Mouse (Mus musculus): ENCODE measurements around the gene Wnt5b. TPM values are rescaled to one million over a fixed set of nuclear protein-coding genes. Genes with fewer than 3 reads are reported as not detected.
A peak's percentile ranks its signal among the peaks of the same experiment; 100 is the strongest.

Gene Wnt5b
- polyA plus RNA-seq, 1 experiment from 2014 or later, result 11.4 TPM

DNA sequence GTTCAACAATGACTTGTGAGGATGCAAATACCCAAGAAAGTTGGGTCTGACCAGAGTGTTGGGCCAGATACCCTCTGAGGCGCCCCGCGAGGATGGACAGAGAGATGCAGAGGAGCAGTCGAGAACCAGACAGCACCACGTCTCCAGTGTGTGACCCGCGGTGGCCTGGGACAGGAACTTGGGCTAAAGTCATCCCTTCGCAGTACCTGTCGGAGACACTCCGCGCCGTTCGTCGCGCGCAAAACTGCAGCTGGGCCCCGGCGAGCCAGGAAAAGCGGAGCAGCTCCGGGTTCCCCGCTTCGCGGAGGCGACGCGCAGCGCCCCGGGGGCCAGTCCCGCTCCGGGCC lies 718 bp downstream of the Wnt5b start:
- Histone ChIP-seq H3K4me3 (ENCODE audit: low read depth, low read length) (peak overlapping the region; percentile 78), H3K9ac (ENCODE audit: low read depth, low read length) (peak overlapping the region; percentile 77), H3K4me1 (ENCODE audit: control insufficient read depth, insufficient read depth, low read length) (0 out of 2 replicates have a peak, but pooled peaks cover 8% of the 10 kb centered on the region), H3K27me3 (replicated peaks; ENCODE audit: control insufficient read depth, insufficient read depth, low read length) (peaks cover 11% of the 10 kb centered on the region; the same call in 1 of the 2 replicates), H3K27ac (replicated peaks; ENCODE audit: low read depth, low read length) (no peak overlapping the region), H3K9me3 (ENCODE audit: control insufficient read depth, low read length) (no peaks in the 10 kb centered on the region), H3K4me2 (ENCODE audit: low read depth, low read length) (peak overlapping the region; percentile 90), H3K36me3 (ENCODE audit: control insufficient read depth, insufficient read depth, low read length) (no peaks in the 10 kb centered on the region)
- 0% methylated on average over 6 of the region's 30 CpGs for WGBS
- ATAC-seq (ENCODE audit: low read depth) (peak; percentile 19), DNase-seq (ENCODE audit: low spot score) (no peak)

DNA sequence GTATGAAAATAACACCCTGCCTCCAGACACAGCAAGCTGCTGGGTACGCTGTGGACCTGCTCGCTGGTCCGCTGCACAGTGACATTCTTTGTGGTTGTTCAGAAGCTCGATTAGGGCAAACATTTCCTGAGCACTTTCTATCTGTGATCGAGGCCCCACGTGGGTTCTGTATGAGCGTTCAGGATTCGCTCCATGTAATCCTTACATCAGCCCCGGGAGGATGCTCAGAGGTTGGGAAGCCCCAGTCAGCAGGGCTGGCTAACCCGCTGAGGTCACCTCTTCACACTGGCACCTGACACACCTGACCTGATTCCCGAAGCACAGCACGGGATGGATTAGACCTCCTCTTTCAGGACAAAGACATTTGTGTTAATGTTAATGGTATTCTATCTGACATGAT lies 8.3 kb downstream of the Wnt5b start:
- Histone ChIP-seq H3K9me3 (ENCODE audit: control insufficient read depth, low read length) (no peaks in the 10 kb centered on the region), H3K4me2 (ENCODE audit: low read depth, low read length) (no peak overlapping the region), H3K27me3 (replicated peaks; ENCODE audit: control insufficient read depth, insufficient read depth, low read length) (no peaks in the 10 kb centered on the region), H3K27ac (replicated peaks; ENCODE audit: low read depth, low read length) (no peak overlapping the region), H3K9ac (ENCODE audit: low read depth, low read length) (no peak overlapping the region), H3K36me3 (ENCODE audit: control insufficient read depth, insufficient read depth, low read length) (no peaks in the 10 kb centered on the region), H3K4me1 (ENCODE audit: control insufficient read depth, insufficient read depth, low read length) (no peaks in the 10 kb centered on the region), H3K4me3 (ENCODE audit: low read depth, low read length) (no peak overlapping the region)
- DNase-seq (ENCODE audit: low spot score) (no peak), ATAC-seq (ENCODE audit: low read depth) (peak; percentile 30; the same call in 1 of the 2 replicates)
- WGBS, result 68% methylated on average over 12 of the region's 12 CpGs

DNA sequence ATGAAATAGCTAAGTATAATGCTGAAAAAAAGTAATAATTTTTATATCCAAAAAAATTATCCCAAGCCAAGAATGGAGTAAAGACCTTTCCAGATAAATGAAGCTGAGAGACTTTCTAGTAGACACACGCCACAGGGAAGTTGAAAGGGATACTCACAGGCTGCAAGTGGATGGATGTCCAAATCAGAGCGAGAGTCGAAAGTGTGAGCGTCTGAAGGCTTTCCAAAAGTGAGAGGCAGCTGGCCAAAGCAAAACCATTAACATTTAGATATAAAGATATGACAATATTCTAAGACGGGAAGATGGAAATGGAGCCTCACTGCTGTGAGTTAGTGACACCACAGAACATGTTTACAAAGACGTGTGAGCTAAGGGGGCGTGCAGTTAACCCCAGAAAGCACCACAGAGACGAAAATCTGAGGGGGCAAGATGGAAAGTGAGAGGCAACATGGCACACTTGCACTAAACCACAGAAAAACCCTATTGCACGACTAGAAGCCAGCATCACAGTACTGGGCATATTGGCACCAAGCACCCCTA lies 10.9 kb downstream of the Wnt5b start:
- H3K9ac ChIP-seq (ENCODE audit: low read depth, low read length), result no peak overlapping the region
- WGBS, result 78% methylated on average over 9 of the region's 9 CpGs
- ATAC-seq (ENCODE audit: low read depth) (no peak), DNase-seq (ENCODE audit: low spot score) (no peak)
- H3K9me3 ChIP-seq (ENCODE audit: control insufficient read depth, low read length), result no peaks in the 10 kb centered on the region
- no peaks in the 10 kb centered on the region for H3K4me1 ChIP-seq (ENCODE audit: control insufficient read depth, insufficient read depth, low read length)
- no peaks in the 10 kb centered on the region for H3K36me3 ChIP-seq (ENCODE audit: control insufficient read depth, insufficient read depth, low read length)
- no peak overlapping the region for H3K27ac ChIP-seq (replicated peaks; ENCODE audit: low read depth, low read length)
- no peak overlapping the region for H3K4me3 ChIP-seq (ENCODE audit: low read depth, low read length)
- no peaks in the 10 kb centered on the region for H3K27me3 ChIP-seq (replicated peaks; ENCODE audit: control insufficient read depth, insufficient read depth, low read length)
- H3K4me2 ChIP-seq (ENCODE audit: low read depth, low read length), result no peak overlapping the region

DNA sequence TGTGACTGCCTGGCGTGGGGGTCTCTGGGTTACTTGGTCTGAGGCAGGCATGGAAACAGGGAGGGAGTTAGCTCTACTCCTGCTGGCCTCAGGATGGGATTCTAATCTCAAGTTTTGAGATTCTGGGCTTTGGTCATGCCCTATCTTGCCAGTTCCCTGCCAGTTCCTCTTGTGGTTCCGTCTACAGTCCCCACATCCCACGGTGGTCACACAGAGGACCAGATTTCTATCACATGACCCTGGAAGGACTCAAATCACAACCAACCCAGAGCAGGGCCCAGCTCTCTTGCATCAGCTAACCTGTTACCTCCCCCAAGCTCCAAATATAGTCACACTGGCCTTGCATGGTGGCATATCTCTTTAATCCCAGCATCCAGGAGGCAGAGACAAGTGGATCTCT lies 14.5 kb downstream of the Wnt5b start:
- ATAC-seq (ENCODE audit: low read depth) (no peak), DNase-seq (ENCODE audit: low spot score) (no peak)
- 91% methylated on average over 3 of the region's 3 CpGs for WGBS
- Histone ChIP-seq H3K4me1 (ENCODE audit: control insufficient read depth, insufficient read depth, low read length) (no peaks in the 10 kb centered on the region), H3K27me3 (replicated peaks; ENCODE audit: control insufficient read depth, insufficient read depth, low read length) (no peaks in the 10 kb centered on the region), H3K4me2 (ENCODE audit: low read depth, low read length) (no peak overlapping the region), H3K9ac (ENCODE audit: low read depth, low read length) (no peak overlapping the region), H3K4me3 (ENCODE audit: low read depth, low read length) (no peak overlapping the region), H3K9me3 (ENCODE audit: control insufficient read depth, low read length) (no peaks in the 10 kb centered on the region), H3K36me3 (ENCODE audit: control insufficient read depth, insufficient read depth, low read length) (no peaks in the 10 kb centered on the region), H3K27ac (replicated peaks; ENCODE audit: low read depth, low read length) (no peak overlapping the region)

- no peak overlapping the region for H3K27ac ChIP-seq (replicated peaks; ENCODE audit: low read depth, low read length)
- H3K4me2 ChIP-seq (ENCODE audit: low read depth, low read length), result no peak overlapping the region
- 50% methylated on average over 5 of the region's 5 CpGs for WGBS
- H3K9me3 ChIP-seq (ENCODE audit: control insufficient read depth, low read length), result no peaks in the 10 kb centered on the region
- no peaks in the 10 kb centered on the region for H3K27me3 ChIP-seq (replicated peaks; ENCODE audit: control insufficient read depth, insufficient read depth, low read length)
- H3K36me3 ChIP-seq (ENCODE audit: control insufficient read depth, insufficient read depth, low read length), result no peaks in the 10 kb centered on the region
- ATAC-seq (ENCODE audit: low read depth) (no peak), DNase-seq (ENCODE audit: low spot score) (no peak)
- peaks cover 10% of the 10 kb centered on the region for H3K4me1 ChIP-seq (ENCODE audit: control insufficient read depth, insufficient read depth, low read length)
- no peak overlapping the region for H3K9ac ChIP-seq (ENCODE audit: low read depth, low read length)
- no peak overlapping the region for H3K4me3 ChIP-seq (ENCODE audit: low read depth, low read length)
Measured at GRCm38 (mm10) chr6:119526498-119526897, 17.6 kb downstream of the Wnt5b start.

DNA sequence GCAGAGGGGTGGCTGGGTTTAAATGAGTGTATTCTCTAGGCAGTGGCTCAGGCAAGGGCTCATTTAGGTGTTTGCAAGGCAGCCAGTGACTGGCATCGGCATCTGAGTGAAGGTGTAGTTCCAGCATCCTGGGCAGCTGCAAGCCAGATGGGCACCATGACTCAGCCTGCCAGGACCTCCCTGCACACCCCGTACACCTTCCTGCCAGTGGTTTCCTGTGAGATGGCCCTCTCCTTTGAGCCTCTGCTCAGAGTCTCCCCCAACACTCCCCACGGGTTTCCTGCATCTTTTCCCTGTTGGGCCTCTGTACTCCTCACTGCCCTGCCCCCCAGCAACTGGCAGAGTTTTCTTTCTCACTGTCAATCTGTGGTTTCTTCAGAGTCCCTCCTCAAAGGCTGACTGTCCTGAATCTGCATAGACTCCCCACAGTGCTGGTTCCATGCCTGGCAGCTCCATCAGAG lies 22.2 kb downstream of the Wnt5b start:
- Histone ChIP-seq H3K27me3 (replicated peaks; ENCODE audit: control insufficient read depth, insufficient read depth, low read length) (no peaks in the 10 kb centered on the region), H3K4me2 (ENCODE audit: low read depth, low read length) (no peak overlapping the region), H3K36me3 (ENCODE audit: control insufficient read depth, insufficient read depth, low read length) (no peaks in the 10 kb centered on the region), H3K4me3 (ENCODE audit: low read depth, low read length) (no peak overlapping the region), H3K27ac (replicated peaks; ENCODE audit: low read depth, low read length) (no peak overlapping the region), H3K4me1 (ENCODE audit: control insufficient read depth, insufficient read depth, low read length) (peaks cover 10% of the 10 kb centered on the region), H3K9ac (ENCODE audit: low read depth, low read length) (no peak overlapping the region), H3K9me3 (ENCODE audit: control insufficient read depth, low read length) (no peaks in the 10 kb centered on the region)
- no peak for DNase-seq (ENCODE audit: low spot score)
- WGBS, result 28% methylated on average over 3 of the region's 3 CpGs
- ATAC-seq (ENCODE audit: low read depth), result no peak

DNA sequence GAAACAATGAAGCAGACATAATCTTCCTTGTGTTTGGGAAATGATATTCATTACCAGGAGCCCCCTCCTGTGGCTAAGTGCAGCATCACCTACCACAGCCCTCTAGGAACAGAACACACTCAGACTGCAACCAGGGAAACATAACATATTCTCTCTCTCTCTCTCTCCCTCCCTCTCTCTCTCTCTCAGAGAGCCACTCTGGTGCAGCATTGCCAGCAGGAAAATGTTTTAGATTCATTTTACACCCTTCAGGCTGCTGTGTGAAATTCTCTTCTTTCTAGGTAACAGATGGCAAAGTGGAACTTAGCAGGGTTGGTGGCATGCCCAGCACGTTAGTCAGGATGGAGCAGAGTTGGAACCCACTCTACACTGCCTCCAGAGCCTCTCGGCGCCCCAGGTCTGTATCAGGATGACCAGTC lies 22.7 kb downstream of the Wnt5b start:
- WGBS, result 75% methylated on average over 3 of the region's 3 CpGs
- ATAC-seq (ENCODE audit: low read depth) (no peak), DNase-seq (ENCODE audit: low spot score) (no peak)
- H3K9ac ChIP-seq (ENCODE audit: low read depth, low read length), result no peak overlapping the region
- H3K27me3 ChIP-seq (replicated peaks; ENCODE audit: control insufficient read depth, insufficient read depth, low read length), result no peaks in the 10 kb centered on the region
- H3K9me3 ChIP-seq (ENCODE audit: control insufficient read depth, low read length), result no peaks in the 10 kb centered on the region
- H3K27ac ChIP-seq (replicated peaks; ENCODE audit: low read depth, low read length), result no peak overlapping the region
- H3K4me2 ChIP-seq (ENCODE audit: low read depth, low read length), result no peak overlapping the region
- no peaks in the 10 kb centered on the region for H3K36me3 ChIP-seq (ENCODE audit: control insufficient read depth, insufficient read depth, low read length)
- peaks cover 10% of the 10 kb centered on the region for H3K4me1 ChIP-seq (ENCODE audit: control insufficient read depth, insufficient read depth, low read length)
- H3K4me3 ChIP-seq (ENCODE audit: low read depth, low read length), result no peak overlapping the region

DNA sequence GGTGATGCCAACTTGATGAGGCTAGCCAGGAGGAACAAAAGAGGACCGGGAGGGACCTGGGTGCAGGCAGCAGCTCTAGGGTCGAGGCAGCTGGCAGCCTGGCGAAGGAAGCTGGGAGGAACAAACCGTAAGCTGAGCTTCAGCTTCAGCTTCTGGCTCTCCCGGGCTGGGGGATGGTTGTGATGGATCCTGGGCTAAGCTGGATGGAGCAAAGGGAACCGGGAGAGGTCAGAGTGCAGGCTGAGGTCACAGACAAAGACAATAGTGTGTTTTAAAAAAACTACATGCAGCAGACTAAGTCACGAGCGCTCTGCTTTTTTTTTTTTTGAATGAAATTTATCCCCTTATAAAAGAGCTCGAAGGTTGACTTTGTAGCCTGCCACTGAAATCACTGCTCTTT lies 23.4 kb downstream of the Wnt5b start:
- no peak overlapping the region for H3K27ac ChIP-seq (replicated peaks; ENCODE audit: low read depth, low read length)
- H3K4me3 ChIP-seq (ENCODE audit: low read depth, low read length), result no peak overlapping the region
- peaks cover 10% of the 10 kb centered on the region for H3K4me1 ChIP-seq (ENCODE audit: control insufficient read depth, insufficient read depth, low read length)
- ATAC-seq (ENCODE audit: low read depth), result no peak
- no peaks in the 10 kb centered on the region for H3K9me3 ChIP-seq (ENCODE audit: control insufficient read depth, low read length)
- no peak overlapping the region for H3K4me2 ChIP-seq (ENCODE audit: low read depth, low read length)
- 30% methylated on average over 9 of the region's 9 CpGs for WGBS
- no peaks in the 10 kb centered on the region for H3K36me3 ChIP-seq (ENCODE audit: control insufficient read depth, insufficient read depth, low read length)
- no peak for DNase-seq (ENCODE audit: low spot score)
- H3K27me3 ChIP-seq (replicated peaks; ENCODE audit: control insufficient read depth, insufficient read depth, low read length), result no peaks in the 10 kb centered on the region
- no peak overlapping the region for H3K9ac ChIP-seq (ENCODE audit: low read depth, low read length)

GRCm38 (mm10) chr6:119514085-119514484 lies 30.1 kb downstream of the Wnt5b start:
- 65% methylated on average over 7 of the region's 7 CpGs for WGBS
- Histone ChIP-seq H3K27me3 (replicated peaks; ENCODE audit: control insufficient read depth, insufficient read depth, low read length) (no peaks in the 10 kb centered on the region), H3K9me3 (ENCODE audit: control insufficient read depth, low read length) (no peaks in the 10 kb centered on the region), H3K9ac (ENCODE audit: low read depth, low read length) (no peak overlapping the region), H3K27ac (replicated peaks; ENCODE audit: low read depth, low read length) (no peak overlapping the region), H3K4me1 (ENCODE audit: control insufficient read depth, insufficient read depth, low read length) (peaks cover 10% of the 10 kb centered on the region), H3K4me2 (ENCODE audit: low read depth, low read length) (no peak overlapping the region), H3K36me3 (ENCODE audit: control insufficient read depth, insufficient read depth, low read length) (no peaks in the 10 kb centered on the region), H3K4me3 (ENCODE audit: low read depth, low read length) (no peak overlapping the region)
- ATAC-seq (ENCODE audit: low read depth), result peak; percentile 60; the same call in 1 of the 2 replicates
- peak; percentile 41 for DNase-seq (ENCODE audit: low spot score)

Measured in embryonic facial prominence, embryonic 14.5 days (tissue).